Mouse (Mus musculus) lung, adult 2 months (tissue): Measurements from ENCODE around the gene Rab40c.
A peak's percentile ranks its signal among the peaks of the same experiment; 100 is the strongest.

Experiments used
- CTCF ChIP-seq: fragments of 200-500 bp; IDR thresholded peaks from 2 replicates; pipeline ENCODE4 v1.5.1; 2011; ENCODE audit warnings: mild to moderate bottlenecking, low read length, control low read depth; ENCODE audit not compliant: insufficient read depth
- POLR2A ChIP-seq: fragments of 200-500 bp; IDR thresholded peaks from 2 replicates; pipeline ENCODE4 v1.6.1; 2011; ENCODE audit warnings: low read depth, mild to moderate bottlenecking, control low read depth, low read length, borderline replicate concordance; ENCODE audit errors: extremely low read depth

GRCm38 (mm10) chr17:25844396-25844901, 75.1 kb downstream of the Rab40c start, which contains the start of gene Rhot2:
- no peak for TF ChIP-seq CTCF
- peak; percentile 56 for TF ChIP-seq POLR2A
